Mouse (Mus musculus) liver, embryonic 16.5 days (tissue): ENCODE data around the gene Rassf2. TPM values are rescaled to one million over a fixed set of nuclear protein-coding genes. Genes with fewer than 3 reads are reported as not detected.

ENCODE experiments used
- ATAC-seq: fragments of 200-750 bp; cut with Nextera tagmentation; 2 replicates; pipeline ENCODE4 v1.8.0; 2017; ENCODE audit warnings: low read depth, mild to moderate bottlenecking, moderate number of reproducible peaks, moderate library complexity
- H3K27ac ChIP-seq: fragments of 300-500 bp; sonication (generic); 2 replicates; pipeline ENCODE4 v1.5.1; 2014; ENCODE audit warnings: mild to moderate bottlenecking, low read length
- H3K27me3 ChIP-seq: fragments of 300-500 bp; sonication (generic); 2 replicates; pipeline ENCODE4 v1.6.1; 2014; ENCODE audit warnings: low read depth, low read length, mixed read lengths; ENCODE audit not compliant: control insufficient read depth, insufficient read depth
- H3K36me3 ChIP-seq: fragments of 300-500 bp; sonication (generic); 2 replicates; pipeline ENCODE4 v1.6.1; 2014; ENCODE audit warnings: mild to moderate bottlenecking; ENCODE audit not compliant: control insufficient read depth, insufficient read depth
- H3K4me1 ChIP-seq: fragments of 300-500 bp; sonication (generic); 2 replicates; pipeline ENCODE4 v1.6.1; 2014; ENCODE audit warnings: low read depth, low read length, mixed read lengths; ENCODE audit not compliant: control insufficient read depth
- H3K4me2 ChIP-seq: fragments of 300-500 bp; sonication (generic); 2 replicates; pipeline ENCODE4 v1.6.1; 2014; ENCODE audit warnings: low read depth, low read length, mixed read lengths
- H3K4me3 ChIP-seq: fragments of 300-500 bp; sonication (generic); 2 replicates; pipeline ENCODE4 v1.5.1; 2014; ENCODE audit warnings: low read depth, mild to moderate bottlenecking, low read length
- H3K9ac ChIP-seq: fragments of 300-500 bp; sonication (generic); 2 replicates; pipeline ENCODE4 v1.6.1; 2014; ENCODE audit warnings: low read depth, low read length
- H3K9me3 ChIP-seq: fragments of 300-500 bp; sonication (generic); replicated peaks from 2 replicates; pipeline ENCODE4 v1.6.1; 2016; ENCODE audit warnings: low read length; ENCODE audit not compliant: control insufficient read depth
- WGBS: fragments of 180-500 bp; shearing (Covaris S2); extraction: QIAGEN DNeasy Blood & Tissue Kit; methylation state at CpG from one replicate; pipeline ENCODE4 v1.1.7; 2014; ENCODE audit not compliant: insufficient replicate concordance; 5-methylcytosine and 5-hydroxymethylcytosine counted together
- polyA plus RNA-seq: library from polyadenylated mRNA; unstranded; fragments of >200 nt; fragmentation: Nextera tagmentation; extraction: Ambion mirVana; gene quantifications from 2 replicates; pipeline ENCODE4 v1.2.1, GENCODE M21; 2015

Rassf2 gene
- polyA plus RNA-seq, 1 experiment from 2014 or later: 3.7 TPM

- Histone ChIP-seq H3K36me3 (peaks cover 2% of the 10 kb centered on the region; the same call in 1 of the 2 replicates), H3K27ac (no peak overlapping the region), H3K4me2 (no peak overlapping the region), H3K9ac (no peak overlapping the region), H3K27me3 (no peaks in the 10 kb centered on the region), H3K4me3 (no peak overlapping the region), H3K9me3 (no peaks in the 10 kb centered on the region), H3K4me1 (no peaks in the 10 kb centered on the region)
- ATAC-seq: no peak
- 55% methylated on average over 8 of the region's 8 CpGs for WGBS
Measured at GRCm38 (mm10) chr2:132055349-132055753, 25.3 kb upstream of the Rassf2 start.

DNA sequence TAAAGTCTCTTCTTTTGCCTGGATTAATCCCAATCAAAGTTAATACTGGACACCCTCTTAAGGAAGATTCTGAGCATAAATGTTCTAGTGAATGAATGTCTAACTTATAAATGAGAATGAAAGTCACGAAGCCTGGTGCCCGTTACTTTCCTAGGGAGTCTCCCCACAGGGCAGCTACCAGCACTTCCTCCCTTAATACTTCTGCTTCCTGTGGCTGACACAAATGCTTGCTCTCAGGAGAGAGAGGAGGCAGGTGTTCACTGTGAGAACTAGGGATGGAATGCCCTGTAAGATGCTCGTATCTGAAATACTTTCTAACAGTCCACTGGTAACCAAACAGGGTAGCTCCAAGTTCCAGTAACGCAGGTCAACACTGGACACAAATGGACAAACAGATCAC, 23.8 kb upstream of the Rassf2 start:
- 48% methylated on average over 4 of the region's 4 CpGs for WGBS
- no peak overlapping the region for H3K9ac ChIP-seq
- H3K4me1 ChIP-seq: no peaks in the 10 kb centered on the region
- no peak overlapping the region for H3K27ac ChIP-seq
- peaks cover 2% of the 10 kb centered on the region; the same call in 1 of the 2 replicates for H3K36me3 ChIP-seq
- no peak overlapping the region for H3K4me2 ChIP-seq
- no peak overlapping the region for H3K4me3 ChIP-seq
- no peaks in the 10 kb centered on the region for H3K9me3 ChIP-seq
- H3K27me3 ChIP-seq: no peaks in the 10 kb centered on the region
- no peak for ATAC-seq

DNA sequence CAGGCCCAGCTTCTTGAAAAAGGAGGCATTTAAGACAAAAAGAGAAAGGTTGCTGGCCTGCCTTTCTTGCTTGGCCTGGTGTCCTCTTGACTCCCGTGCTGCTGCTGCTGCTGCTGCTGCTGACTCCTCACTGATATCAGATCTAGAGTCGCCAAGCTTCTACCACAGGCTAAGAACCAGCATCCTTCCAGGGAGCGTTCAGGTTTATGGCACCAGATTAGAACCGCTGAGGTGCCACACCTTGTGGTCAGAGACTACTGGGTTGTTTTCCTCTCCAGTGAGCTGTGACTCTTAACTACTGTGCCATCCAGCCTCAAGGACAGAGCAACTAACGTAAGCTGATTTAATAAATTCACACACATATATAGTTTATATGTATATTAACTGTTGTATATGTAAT, 21.7 kb upstream of the Rassf2 start:
- H3K27me3 ChIP-seq: no peaks in the 10 kb centered on the region
- no peak for ATAC-seq
- 26% methylated on average over 5 of the region's 5 CpGs for WGBS

GRCm38 (mm10) chr2:132049921-132050320, 19.9 kb upstream of the Rassf2 start:
- Histone ChIP-seq H3K4me1 (peaks cover 3% of the 10 kb centered on the region), H3K4me3 (no peak overlapping the region), H3K27ac (no peak overlapping the region), H3K9ac (no peak overlapping the region), H3K27me3 (no peaks in the 10 kb centered on the region), H3K36me3 (no peaks in the 10 kb centered on the region), H3K9me3 (no peaks in the 10 kb centered on the region), H3K4me2 (no peak overlapping the region)
- ATAC-seq: no peak
- 32% methylated on average over 3 of the region's 3 CpGs for WGBS

More for the DNA sequence above, 21.7 kb upstream of the Rassf2 start:
- Histone ChIP-seq H3K4me1 (peaks cover 3% of the 10 kb centered on the region), H3K9ac (no peak overlapping the region), H3K9me3 (no peaks in the 10 kb centered on the region), H3K27ac (no peak overlapping the region), H3K4me3 (no peak overlapping the region), H3K4me2 (no peak overlapping the region), H3K36me3 (no peaks in the 10 kb centered on the region)

DNA sequence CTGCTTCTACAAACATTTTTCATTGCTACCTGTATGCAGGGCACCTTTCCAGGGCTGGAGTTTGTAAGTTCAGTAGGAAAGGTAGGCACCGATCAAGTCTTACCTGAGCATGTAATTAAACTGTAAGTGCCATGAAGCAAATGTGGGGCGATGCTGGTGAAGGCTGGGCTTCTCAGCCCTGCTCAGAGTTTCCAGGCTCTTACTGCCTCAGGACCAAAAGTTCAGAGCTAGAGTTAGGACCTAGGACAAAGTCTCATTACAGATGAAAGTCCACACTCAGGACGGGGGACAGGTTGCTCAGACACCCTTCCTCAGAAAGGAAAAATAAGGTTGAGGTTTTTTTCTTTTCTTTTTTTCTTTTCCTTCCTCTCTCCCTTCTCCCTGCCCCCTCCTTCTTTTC, 19.4 kb upstream of the Rassf2 start:
- ATAC-seq: no peak
- peaks cover 3% of the 10 kb centered on the region for H3K4me1 ChIP-seq
- WGBS: 60% methylated on average over 3 of the region's 3 CpGs
- H3K36me3 ChIP-seq: no peaks in the 10 kb centered on the region
- H3K4me2 ChIP-seq: no peak overlapping the region
- H3K4me3 ChIP-seq: no peak overlapping the region
- H3K9me3 ChIP-seq: no peaks in the 10 kb centered on the region
- H3K27ac ChIP-seq: no peak overlapping the region
- H3K9ac ChIP-seq: no peak overlapping the region
- H3K27me3 ChIP-seq: no peaks in the 10 kb centered on the region

- H3K27ac ChIP-seq: no peak overlapping the region
- no peak overlapping the region for H3K9ac ChIP-seq
- no peak overlapping the region for H3K4me3 ChIP-seq
- H3K36me3 ChIP-seq: no peaks in the 10 kb centered on the region
- 60% methylated on average over 11 of the region's 11 CpGs for WGBS
- H3K4me1 ChIP-seq: peaks cover 3% of the 10 kb centered on the region
- ATAC-seq: 0 out of 2 replicates have a peak, but pooled peaks have one; percentile 16
- H3K9me3 ChIP-seq: no peaks in the 10 kb centered on the region
- H3K4me2 ChIP-seq: no peak overlapping the region
- no peaks in the 10 kb centered on the region for H3K27me3 ChIP-seq
Measured at GRCm38 (mm10) chr2:132048143-132048772, 18.2 kb upstream of the Rassf2 start.

GRCm38 (mm10) chr2:132047364-132047763, 17.3 kb upstream of the Rassf2 start:
- H3K4me3 ChIP-seq: no peak overlapping the region
- H3K9ac ChIP-seq: no peak overlapping the region
- no peak overlapping the region for H3K4me2 ChIP-seq
- H3K4me1 ChIP-seq: peaks cover 3% of the 10 kb centered on the region
- no peaks in the 10 kb centered on the region for H3K9me3 ChIP-seq
- H3K27me3 ChIP-seq: no peaks in the 10 kb centered on the region
- no peaks in the 10 kb centered on the region for H3K36me3 ChIP-seq
- ATAC-seq: no peak
- WGBS: 47% methylated on average over 4 of the region's 4 CpGs
- no peak overlapping the region for H3K27ac ChIP-seq

DNA sequence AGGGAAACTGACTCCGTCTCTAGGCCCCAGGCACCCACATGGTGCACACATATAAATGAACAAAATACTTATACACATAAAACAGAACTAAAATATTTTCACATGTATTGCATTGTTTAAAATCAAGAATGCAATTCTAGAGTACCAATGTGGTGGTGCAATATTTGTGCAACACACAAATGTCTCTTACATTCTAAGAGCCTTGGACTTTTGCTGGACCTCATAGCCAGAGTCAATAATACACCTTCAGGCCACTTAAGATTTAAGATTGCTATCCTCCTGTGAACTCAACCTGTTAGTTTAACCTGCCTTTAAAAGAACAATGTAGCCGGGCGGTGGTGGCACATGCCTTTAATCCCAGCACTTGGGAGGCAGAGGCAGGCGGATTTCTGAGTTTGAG, 16.6 kb upstream of the Rassf2 start:
- no peaks in the 10 kb centered on the region for H3K27me3 ChIP-seq
- no peaks in the 10 kb centered on the region for H3K36me3 ChIP-seq
- WGBS: 79% methylated on average over 4 of the region's 4 CpGs
- H3K27ac ChIP-seq: no peak overlapping the region
- no peak overlapping the region for H3K4me2 ChIP-seq
- ATAC-seq: no peak
- no peak overlapping the region for H3K9ac ChIP-seq
- no peaks in the 10 kb centered on the region for H3K9me3 ChIP-seq
- peaks cover 3% of the 10 kb centered on the region for H3K4me1 ChIP-seq
- no peak overlapping the region for H3K4me3 ChIP-seq

GRCm38 (mm10) chr2:132044320-132045274, 14.5 kb upstream of the Rassf2 start:
- H3K36me3 ChIP-seq: no peaks in the 10 kb centered on the region
- no peak overlapping the region for H3K9ac ChIP-seq
- no peaks in the 10 kb centered on the region for H3K9me3 ChIP-seq
- ATAC-seq: no peak
- H3K27ac ChIP-seq: no peak overlapping the region
- peaks cover 3% of the 10 kb centered on the region for H3K4me1 ChIP-seq
- no peak overlapping the region for H3K4me3 ChIP-seq
- 61% methylated on average over 15 of the region's 15 CpGs for WGBS
- no peak overlapping the region for H3K4me2 ChIP-seq
- no peaks in the 10 kb centered on the region for H3K27me3 ChIP-seq
